Mouse (Mus musculus) small intestine, adult 2 months (tissue): ENCODE results near the gene Nynrin. TPM values are rescaled to one million over a fixed set of nuclear protein-coding genes. Genes with fewer than 3 reads are reported as not detected.

Experiments
- H3K27ac ChIP-seq: fragments of 200-500 bp; 2 replicates; pipeline ENCODE4 v1.5.1; 2012; ENCODE audit warnings: low read depth, low read length, control low read depth, inconsistent platforms; ENCODE audit not compliant: insufficient read depth
- H3K27me3 ChIP-seq: fragments of 200-500 bp; 2 replicates; pipeline ENCODE4 v1.6.1; 2012; ENCODE audit warnings: mild to moderate bottlenecking, moderate library complexity, low read length, inconsistent platforms; ENCODE audit not compliant: control insufficient read depth, insufficient read depth
- H3K36me3 ChIP-seq: fragments of 200-500 bp; 2 replicates; pipeline ENCODE4 v1.6.1; 2012; ENCODE audit warnings: mild to moderate bottlenecking, low read length, control low read depth, inconsistent platforms; ENCODE audit not compliant: control insufficient read depth, insufficient read depth
- H3K4me1 ChIP-seq: fragments of 200-500 bp; 2 replicates; pipeline ENCODE4 v1.6.1; 2012; ENCODE audit warnings: low read length, inconsistent platforms, mixed read lengths; ENCODE audit not compliant: control insufficient read depth, insufficient read depth, insufficient read length
- H3K4me3 ChIP-seq: fragments of 200-500 bp; 2 replicates; pipeline ENCODE4 v1.5.1; 2012; ENCODE audit warnings: low read depth, mild to moderate bottlenecking, control low read depth, inconsistent platforms, low read length, moderate library complexity
- CTCF ChIP-seq: fragments of 200-500 bp; IDR thresholded peaks from 2 replicates; pipeline ENCODE4 v1.5.1; 2012; ENCODE audit warnings: low read depth, mild to moderate bottlenecking, control low read depth, inconsistent platforms, low read length, moderate library complexity, mixed read lengths; ENCODE audit not compliant: insufficient replicate concordance, insufficient read length; ENCODE audit errors: extremely low read depth
- POLR2A ChIP-seq: fragments of 200-500 bp; IDR thresholded peaks from 2 replicates; pipeline ENCODE4 v1.6.1; 2012; ENCODE audit warnings: low read depth, mild to moderate bottlenecking, control low read depth, inconsistent platforms, low read length, moderate library complexity
- WGBS: fragments of 180-500 bp; shearing (Covaris S2); methylation state at CpG from one replicate; pipeline ENCODE4 v1.1.7; 2018; 5-methylcytosine and 5-hydroxymethylcytosine counted together
- polyA plus RNA-seq: library from polyadenylated mRNA; depleted of rRNA; stranded (reverse); fragments of >200 nt; gene quantifications from 2 replicates; pipeline ENCODE4 v1.2.3, GENCODE M21; 2012

Nynrin gene
- polyA plus RNA-seq, 1 experiment, result 1.8 TPM

DNA sequence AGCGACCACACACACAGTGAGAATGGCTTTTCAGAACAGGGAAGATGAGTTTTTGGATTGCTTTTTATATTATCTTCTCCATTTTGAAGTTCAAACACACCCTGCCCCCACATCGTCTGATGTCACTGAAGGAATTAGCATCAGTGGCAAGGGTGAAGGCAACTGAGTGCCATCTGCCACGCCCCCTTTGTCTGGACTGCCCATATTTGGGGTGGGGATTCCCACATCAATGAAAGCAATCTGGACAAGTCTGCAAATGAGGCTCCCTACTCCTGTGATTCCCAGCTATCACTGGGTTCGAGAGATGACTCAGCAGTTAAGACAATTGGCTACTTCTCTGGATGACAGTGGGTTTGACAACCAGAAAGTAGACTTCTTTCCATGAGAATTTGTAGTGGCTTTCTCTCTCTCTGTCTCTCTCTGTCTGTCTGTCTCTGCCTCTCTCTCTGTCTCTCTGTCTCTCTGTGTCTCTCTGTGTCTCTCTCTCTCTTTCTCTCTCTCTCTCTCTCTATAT, 12.9 kb upstream of the Nynrin start:
- no peaks in the 10 kb centered on the region for H3K36me3 ChIP-seq
- no peaks in the 10 kb centered on the region for H3K27me3 ChIP-seq
- no peaks in the 10 kb centered on the region for H3K4me1 ChIP-seq
- H3K27ac ChIP-seq, result no peak overlapping the region
- 49% methylated on average over 4 of the region's 4 CpGs for WGBS
- H3K4me3 ChIP-seq, result no peak overlapping the region
- TF ChIP-seq CTCF (no peak), POLR2A (no peak)

DNA sequence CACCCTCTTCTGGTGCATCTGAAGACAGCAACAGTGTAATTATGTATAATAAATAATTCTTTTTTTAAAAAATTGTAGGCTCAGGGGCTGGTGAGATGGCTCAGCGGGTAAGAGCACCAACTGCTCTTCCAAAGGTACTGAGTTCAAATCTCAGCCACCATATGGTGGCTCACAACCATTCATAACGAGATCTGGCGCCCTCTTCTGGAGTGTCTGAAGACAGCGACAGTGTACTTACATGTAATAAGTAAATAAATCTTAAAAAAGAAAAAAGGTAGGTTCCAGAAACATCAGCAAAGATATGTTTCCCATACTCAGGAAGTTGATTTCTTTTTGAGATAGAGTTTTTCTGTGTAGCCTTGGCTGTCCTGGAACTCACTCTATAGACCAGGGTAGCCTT, 11.0 kb upstream of the Nynrin start:
- Histone ChIP-seq H3K4me1 (no peaks in the 10 kb centered on the region), H3K27ac (no peak overlapping the region), H3K36me3 (no peaks in the 10 kb centered on the region), H3K27me3 (no peaks in the 10 kb centered on the region), H3K4me3 (no peak overlapping the region)
- WGBS, result 72% methylated on average over 4 of the region's 4 CpGs
- TF ChIP-seq POLR2A (no peak), CTCF (peak; percentile 17; the same call in 1 of the 2 replicates)

- no peak overlapping the region for H3K27ac ChIP-seq
- H3K36me3 ChIP-seq, result no peaks in the 10 kb centered on the region
- TF ChIP-seq POLR2A (no peak), CTCF (no peak)
- no peaks in the 10 kb centered on the region for H3K4me1 ChIP-seq
- no peak overlapping the region for H3K4me3 ChIP-seq
- 70% methylated on average over 9 of the region's 9 CpGs for WGBS
- no peaks in the 10 kb centered on the region for H3K27me3 ChIP-seq
Measured at GRCm38 (mm10) chr14:55845506-55846294, 8.1 kb upstream of the Nynrin start.

DNA sequence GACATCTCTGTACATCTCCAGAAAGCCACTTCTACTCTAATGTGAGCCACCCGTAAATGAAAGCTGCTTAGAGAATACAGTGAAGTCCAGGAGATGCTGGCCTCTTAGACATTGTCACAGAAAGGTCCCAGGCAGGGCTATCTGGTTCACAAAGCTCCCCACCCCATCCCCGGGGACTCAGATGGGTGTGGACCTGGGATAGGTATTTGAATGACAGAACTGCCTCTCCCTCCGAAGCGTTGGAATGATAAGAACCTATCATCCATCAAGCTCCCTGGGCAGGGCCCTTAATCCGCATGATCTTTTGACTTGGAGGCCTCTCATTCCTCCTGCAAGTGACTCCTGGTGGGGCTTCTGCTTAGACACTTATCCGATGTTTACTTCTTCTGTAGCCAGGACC, 2.9 kb upstream of the Nynrin start:
- WGBS, result 48% methylated on average over 6 of the region's 6 CpGs
- H3K36me3 ChIP-seq, result no peaks in the 10 kb centered on the region
- H3K27me3 ChIP-seq, result no peaks in the 10 kb centered on the region
- H3K4me1 ChIP-seq, result 0 out of 2 replicates have a peak, but pooled peaks cover 4% of the 10 kb centered on the region
- no peak for TF ChIP-seq POLR2A
- TF ChIP-seq CTCF, result no peak
- no peak overlapping the region for H3K27ac ChIP-seq
- H3K4me3 ChIP-seq, result no peak overlapping the region

DNA sequence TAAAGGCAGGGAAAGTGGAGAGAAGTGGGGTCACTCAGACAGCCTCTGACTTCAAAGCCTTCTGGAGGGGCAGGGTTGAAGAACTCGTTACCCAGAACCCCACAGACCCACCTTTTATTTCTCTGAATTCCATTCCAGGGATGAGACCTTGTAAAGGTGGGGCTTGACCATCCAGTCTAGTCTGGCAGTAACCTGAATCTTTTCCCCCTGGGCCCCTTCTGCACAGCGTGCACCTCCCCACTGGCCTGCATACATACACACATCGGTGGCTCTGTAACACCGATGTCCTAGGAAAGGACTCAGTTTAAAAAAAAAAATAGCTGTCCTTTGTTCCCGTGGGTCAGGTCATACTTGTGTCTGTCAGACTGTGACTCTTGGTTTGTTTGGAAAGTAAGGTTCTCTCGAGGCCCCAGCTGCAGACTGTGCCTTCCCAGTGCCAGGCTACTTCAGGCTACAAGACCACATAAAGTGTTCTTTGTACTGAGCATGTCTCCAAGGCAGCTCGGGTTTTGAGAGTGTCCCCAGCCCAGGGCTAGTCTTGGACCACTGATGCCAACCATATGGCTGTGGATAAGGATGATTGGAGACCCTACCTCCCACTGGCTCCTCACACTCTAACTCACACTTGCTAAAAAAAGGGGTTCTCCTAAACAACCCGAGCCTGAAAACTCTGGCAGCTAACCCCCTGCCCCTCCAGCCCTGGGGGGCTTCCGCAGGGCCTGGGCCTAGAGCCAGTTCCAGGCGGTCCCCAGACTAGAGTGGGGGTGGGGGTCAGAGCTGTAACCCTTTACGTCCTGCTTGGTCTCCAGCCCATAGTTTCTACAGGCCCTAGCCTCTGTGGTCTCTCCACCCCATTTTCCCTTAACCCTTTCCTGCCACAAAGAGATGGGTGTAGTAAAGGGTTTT, 911 bp upstream of the Nynrin start:
- Histone ChIP-seq H3K27ac (no peak overlapping the region), H3K4me1 (0 out of 2 replicates have a peak, but pooled peaks cover 4% of the 10 kb centered on the region), H3K36me3 (no peaks in the 10 kb centered on the region), H3K27me3 (no peaks in the 10 kb centered on the region), H3K4me3 (no peak overlapping the region)
- WGBS, result 38% methylated on average over 11 of the region's 11 CpGs
- TF ChIP-seq POLR2A, result no peak
- TF ChIP-seq CTCF, result no peak

GRCm38 (mm10) chr14:55854406-55855100, 743 bp downstream of the Nynrin start:
- no peak for TF ChIP-seq POLR2A
- TF ChIP-seq CTCF, result no peak
- 21% methylated on average over 9 of the region's 9 CpGs for WGBS
- no peaks in the 10 kb centered on the region for H3K27me3 ChIP-seq
- peak overlapping the region; percentile 47 for H3K27ac ChIP-seq
- H3K36me3 ChIP-seq, result no peaks in the 10 kb centered on the region
- 0 out of 2 replicates have a peak, but pooled peaks cover 4% of the 10 kb centered on the region for H3K4me1 ChIP-seq
- peak overlapping the region; percentile 67 for H3K4me3 ChIP-seq
